Mouse (Mus musculus) liver, embryonic 14.5 days (tissue): ENCODE measurements around the gene Egfr. TPM values are rescaled to one million over a fixed set of nuclear protein-coding genes. Genes with fewer than 3 reads are reported as not detected.

Experiments
- ATAC-seq: fragments of 200-750 bp; cut with Nextera tagmentation; 2 replicates; pipeline ENCODE4 v1.8.0; 2017; ENCODE audit warnings: moderate number of reproducible peaks, mild to moderate bottlenecking, moderate library complexity; ENCODE audit not compliant: insufficient read depth
- DNase-seq, 3 experiments: peaks; one replicate each; pipeline ENCODE4 v3.0.0-alpha.2; 2012 to 2013; ENCODE audit warnings: low read depth in 3 of 3, low spot score in 3 of 3
- H3K27ac ChIP-seq: fragments of 300-500 bp; sonication (generic); 2 replicates; pipeline ENCODE4 v1.5.1; 2014; ENCODE audit warnings: moderate library complexity, mild to moderate bottlenecking, control low read depth, inconsistent platforms
- H3K27me3 ChIP-seq: fragments of 300-500 bp; sonication (generic); 2 replicates; pipeline ENCODE4 v1.6.1; 2014; ENCODE audit warnings: mild to moderate bottlenecking, low read length, moderate library complexity; ENCODE audit not compliant: control insufficient read depth, insufficient read depth
- H3K36me3 ChIP-seq: fragments of 300-500 bp; sonication (generic); replicated peaks from 2 replicates; pipeline ENCODE4 v1.6.1; 2014; ENCODE audit warnings: low read depth; ENCODE audit not compliant: control insufficient read depth, insufficient read depth
- H3K4me1 ChIP-seq, 2 experiments: fragments of 200-500 bp in 1 of 2; fragments of 300-500 bp in 1 of 2; sonication (generic) in 1 of 2; replicated peaks; 2 replicates each; pipeline ENCODE4 v1.6.1; 2012 to 2014; ENCODE audit warnings: antibody characterized with exemption in 1 of 2, inconsistent platforms in 1 of 2, low read length in 1 of 2; ENCODE audit not compliant: control insufficient read depth in 2 of 2, insufficient read depth in 2 of 2
- H3K4me2 ChIP-seq: fragments of 300-500 bp; sonication (generic); 2 replicates; pipeline ENCODE4 v1.6.1; 2014; ENCODE audit warnings: low read depth, mild to moderate bottlenecking, control low read depth, moderate library complexity
- H3K4me3 ChIP-seq, 2 experiments: fragments of 200-500 bp in 1 of 2; fragments of 300-500 bp in 1 of 2; sonication (generic) in 1 of 2; 2 replicates each; pipeline ENCODE4 v1.5.1; 2012 to 2014; ENCODE audit warnings: low read depth in 2 of 2, low read length in 2 of 2, mild to moderate bottlenecking in 2 of 2, control low read depth in 1 of 2, inconsistent platforms in 1 of 2, moderate library complexity in 1 of 2; ENCODE audit not compliant: insufficient read depth in 1 of 2
- H3K9ac ChIP-seq: fragments of 300-500 bp; sonication (generic); replicated peaks from 2 replicates; pipeline ENCODE4 v1.6.1; 2014; ENCODE audit warnings: mild to moderate bottlenecking, control low read depth, moderate library complexity
- H3K9me3 ChIP-seq: fragments of 300-500 bp; sonication (generic); 2 replicates; pipeline ENCODE4 v1.6.1; 2016; ENCODE audit warnings: low read length, mixed read lengths; ENCODE audit not compliant: control insufficient read depth
- CTCF ChIP-seq: IDR thresholded peaks from 2 replicates; pipeline ENCODE4 v1.5.1; 2016; ENCODE audit warnings: antibody characterized with exemption, low read depth, control low read depth
- EP300 ChIP-seq: IDR thresholded peaks from 2 replicates; pipeline ENCODE4 v1.6.1; 2016; ENCODE audit warnings: antibody characterized with exemption, low read depth
- WGBS: fragments of 180-500 bp; shearing (Covaris S2); extraction: QIAGEN DNeasy Blood & Tissue Kit; methylation state at CpG from one replicate; pipeline ENCODE4 v1.1.7; 2014; ENCODE audit not compliant: insufficient replicate concordance; 5-methylcytosine and 5-hydroxymethylcytosine counted together
- polyA plus RNA-seq, 2 experiments: library from polyadenylated mRNA; depleted of rRNA in 1 of 2; stranded (reverse) in 1 of 2; unstranded in 1 of 2; fragments of >200 nt; fragmentation: Nextera tagmentation in 1 of 2; extraction: Ambion mirVana in 1 of 2; gene quantifications; 2 replicates each; pipeline versions ENCODE4 v1.2.1 to v1.2.3; 2012 to 2014

The Egfr gene
- polyA plus RNA-seq, 2 experiments: 0.46 to 0.53 TPM

DNA sequence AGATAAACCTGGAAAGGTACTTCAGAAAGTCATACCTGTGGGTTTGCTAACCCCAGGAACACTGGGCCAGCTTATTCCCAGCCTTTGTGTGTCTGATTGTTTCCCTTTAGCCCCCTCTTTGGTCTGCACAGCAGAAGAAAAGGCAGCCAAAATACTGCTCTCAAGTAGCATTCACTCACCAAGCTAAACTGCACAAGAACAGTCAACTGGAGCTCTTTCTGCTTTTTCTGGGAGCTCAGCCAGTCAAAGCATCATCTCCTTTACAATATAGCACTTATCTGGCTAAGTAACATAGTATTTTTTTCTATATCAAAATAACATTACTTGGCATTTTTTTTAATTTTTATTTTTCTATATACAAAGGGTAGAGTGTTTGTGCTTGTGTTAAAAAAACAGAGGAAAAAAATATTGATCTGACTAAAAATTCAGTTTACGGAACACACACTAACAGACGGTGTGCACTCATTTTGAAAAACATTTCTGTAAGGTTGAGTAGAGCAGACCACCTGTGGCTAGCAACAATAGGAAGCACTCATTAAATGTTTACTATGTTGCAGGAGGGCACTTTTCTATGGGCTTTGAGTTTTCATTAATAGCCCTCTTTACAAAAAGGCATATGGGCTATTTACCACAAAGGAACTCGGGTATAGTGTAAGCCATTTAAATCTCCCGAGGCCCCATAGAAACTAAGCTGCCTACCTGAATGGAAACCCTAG, 72.0 kb downstream of the Egfr start:
- Histone ChIP-seq H3K4me3 (no peak overlapping the region), H3K4me1 (no peaks in the 10 kb centered on the region), H3K9ac (no peak overlapping the region), H3K27me3 (no peaks in the 10 kb centered on the region), H3K36me3 (no peaks in the 10 kb centered on the region), H3K27ac (no peak overlapping the region), H3K9me3 (no peaks in the 10 kb centered on the region), H3K4me2 (no peak overlapping the region)
- ATAC-seq (no peak), DNase-seq (no peak)
- 65% methylated on average over 4 of the region's 4 CpGs for WGBS
- TF ChIP-seq CTCF (no peak), EP300 (no peak)

DNA sequence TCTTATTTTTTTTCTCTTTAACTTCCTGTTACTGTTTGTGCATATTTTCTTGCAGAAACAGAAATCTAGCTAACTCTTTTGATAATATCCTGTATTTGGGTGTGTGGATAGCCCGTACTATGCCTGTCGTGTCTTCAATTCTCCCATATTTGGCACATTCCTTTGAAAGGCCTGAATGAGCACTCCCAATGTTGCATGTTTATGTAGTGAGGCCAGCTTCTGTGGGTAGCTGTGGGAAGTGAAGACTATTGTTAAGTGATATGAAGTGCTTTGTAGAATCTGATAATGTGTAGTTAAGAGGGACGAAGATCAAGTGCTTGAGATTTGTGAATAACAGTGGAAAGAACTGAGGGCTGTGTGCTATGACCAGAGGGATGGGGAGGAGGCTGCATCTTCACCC, 77.5 kb downstream of the Egfr start:
- Histone ChIP-seq H3K4me3 (no peak overlapping the region), H3K4me2 (no peak overlapping the region), H3K36me3 (no peaks in the 10 kb centered on the region), H3K9ac (no peak overlapping the region), H3K27me3 (no peaks in the 10 kb centered on the region), H3K9me3 (no peaks in the 10 kb centered on the region), H3K4me1 (no peaks in the 10 kb centered on the region), H3K27ac (no peak overlapping the region)
- WGBS: 52% methylated on average over 3 of the region's 3 CpGs
- DNase-seq: no peak
- no peak for ATAC-seq
- no peak for TF ChIP-seq EP300
- no peak for TF ChIP-seq CTCF

DNA sequence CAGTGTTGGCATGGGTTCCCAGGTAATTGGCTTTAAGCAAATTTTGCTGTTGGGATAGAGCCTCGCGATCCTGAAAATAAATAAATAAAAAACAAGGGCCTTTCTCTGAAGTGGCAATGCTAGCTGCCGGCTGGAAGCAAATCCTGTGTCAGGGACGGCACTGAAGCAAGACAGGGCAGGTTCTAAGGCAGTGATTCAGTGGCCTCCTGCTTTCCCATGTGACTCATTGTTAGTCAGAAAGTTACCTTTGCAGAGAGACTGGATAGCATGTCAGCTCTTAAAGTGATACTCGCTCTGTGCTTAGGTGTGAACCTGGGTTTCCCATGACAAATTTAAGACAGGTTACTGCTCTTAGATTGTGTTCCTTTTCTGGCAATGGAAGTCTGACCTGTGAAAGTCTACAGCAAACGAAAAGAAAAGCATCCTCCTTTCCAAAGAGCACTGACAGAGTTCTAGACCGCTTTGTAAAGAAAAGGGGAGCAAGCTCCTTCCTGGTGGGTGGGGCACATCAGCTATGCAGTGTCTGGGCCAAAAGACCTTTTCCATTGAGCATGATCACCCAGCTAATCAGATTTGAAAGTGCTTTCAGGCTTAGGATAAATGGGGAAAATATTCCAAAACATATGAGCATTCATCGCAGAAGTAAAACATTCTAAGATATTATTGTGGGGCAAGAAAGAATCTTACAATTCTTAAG, 78.7 kb downstream of the Egfr start:
- no peaks in the 10 kb centered on the region for H3K9me3 ChIP-seq
- H3K27ac ChIP-seq: no peak overlapping the region
- no peak for ATAC-seq
- no peaks in the 10 kb centered on the region for H3K36me3 ChIP-seq
- H3K4me2 ChIP-seq: no peak overlapping the region
- no peak overlapping the region for H3K9ac ChIP-seq
- H3K4me1 ChIP-seq: no peaks in the 10 kb centered on the region
- H3K4me3 ChIP-seq: no peak overlapping the region
- 52% methylated on average over 8 of the region's 8 CpGs for WGBS
- DNase-seq: no peak
- H3K27me3 ChIP-seq: no peaks in the 10 kb centered on the region
- TF ChIP-seq EP300: no peak
- no peak for TF ChIP-seq CTCF

DNA sequence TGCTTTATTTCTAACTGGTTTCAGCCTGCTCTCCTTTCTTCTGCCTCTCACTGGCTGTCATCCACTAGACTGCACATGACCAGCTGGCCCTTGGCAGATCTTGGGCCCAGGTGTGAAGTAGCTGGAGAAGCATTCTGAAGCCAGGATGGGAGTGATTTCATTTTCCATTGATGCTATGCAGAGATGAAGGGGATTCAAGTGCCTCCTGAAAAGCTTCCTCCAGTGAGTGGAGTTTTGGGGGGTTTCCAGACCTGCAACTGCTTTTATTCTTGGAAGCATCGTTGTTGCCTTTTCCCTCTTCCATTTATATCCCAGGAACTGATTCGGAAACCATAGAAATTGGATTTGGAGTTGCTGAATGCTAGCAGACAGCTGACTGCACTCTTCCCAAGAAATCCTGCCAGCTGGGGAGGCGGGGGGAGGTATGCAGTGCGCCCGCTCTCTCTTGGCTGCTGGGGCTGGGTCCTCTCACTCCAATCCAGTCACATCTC, 80.0 kb downstream of the Egfr start:
- no peak overlapping the region for H3K27ac ChIP-seq
- no peak overlapping the region for H3K9ac ChIP-seq
- no peaks in the 10 kb centered on the region for H3K27me3 ChIP-seq
- H3K4me3 ChIP-seq: no peak overlapping the region
- ATAC-seq (no peak), DNase-seq (no peak)
- H3K4me1 ChIP-seq: no peaks in the 10 kb centered on the region
- H3K4me2 ChIP-seq: no peak overlapping the region
- TF ChIP-seq CTCF (no peak), EP300 (no peak)
- 66% methylated on average over 5 of the region's 5 CpGs for WGBS
- H3K36me3 ChIP-seq: no peaks in the 10 kb centered on the region
- H3K9me3 ChIP-seq: no peaks in the 10 kb centered on the region

DNA sequence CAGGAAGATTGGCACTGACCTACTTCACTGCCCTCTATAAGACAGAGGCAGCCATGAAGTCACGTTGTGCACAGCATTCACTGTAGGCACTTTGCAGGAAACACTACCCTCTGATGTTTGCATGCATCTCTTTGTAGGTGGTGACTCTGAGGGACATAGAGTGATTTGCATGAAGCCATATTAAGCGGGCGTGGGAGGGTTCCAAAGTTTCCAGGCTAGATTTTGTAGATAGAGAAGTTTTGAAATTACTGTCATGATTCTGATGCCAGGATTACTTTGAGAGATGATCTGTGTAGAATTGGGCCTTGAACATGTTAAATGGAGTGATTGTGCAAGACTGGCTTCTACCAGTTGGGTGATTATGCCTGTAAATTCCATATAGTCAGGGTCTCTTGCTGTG, 86.8 kb downstream of the Egfr start:
- H3K9me3 ChIP-seq: no peaks in the 10 kb centered on the region
- no peak overlapping the region for H3K4me2 ChIP-seq
- WGBS: 48% methylated on average over 3 of the region's 3 CpGs
- H3K4me1 ChIP-seq: no peaks in the 10 kb centered on the region
- ATAC-seq (no peak), DNase-seq (no peak)
- no peaks in the 10 kb centered on the region for H3K36me3 ChIP-seq
- H3K4me3 ChIP-seq: no peak overlapping the region
- H3K27me3 ChIP-seq: no peaks in the 10 kb centered on the region
- TF ChIP-seq CTCF (no peak), EP300 (no peak)
- no peak overlapping the region for H3K9ac ChIP-seq
- H3K27ac ChIP-seq: no peak overlapping the region
